Mouse (Mus musculus) erythroblast, embryonic 14.5 days (primary cell): ENCODE results near the gene Tmem200b. TPM values are rescaled to one million over a fixed set of nuclear protein-coding genes. Genes with fewer than 3 reads are reported as not detected.

ENCODE experiments used
- H3K27me3 ChIP-seq: 2 replicates; pipeline ENCODE4 v1.6.1; 2012; ENCODE audit warnings: inconsistent platforms; ENCODE audit not compliant: control insufficient read depth
- H3K36me3 ChIP-seq: 2 replicates; pipeline ENCODE4 v1.6.1; 2012; ENCODE audit warnings: mild to moderate bottlenecking, inconsistent platforms; ENCODE audit not compliant: control insufficient read depth
- H3K4me1 ChIP-seq: 2 replicates; pipeline ENCODE4 v1.6.1; 2012; ENCODE audit warnings: inconsistent platforms; ENCODE audit not compliant: control insufficient read depth
- H3K4me3 ChIP-seq: replicated peaks from 2 replicates; pipeline ENCODE3; 2012; ENCODE audit warnings: moderate library complexity, mild to moderate bottlenecking, inconsistent platforms
- H3K9me3 ChIP-seq: 2 replicates; pipeline ENCODE4 v1.6.1; 2012; ENCODE audit warnings: low read length, inconsistent platforms, mixed read lengths; ENCODE audit not compliant: control insufficient read depth
- GATA1 ChIP-seq: IDR thresholded peaks from 2 replicates; pipeline ENCODE4 v1.6.1; 2012; ENCODE audit warnings: low read length, inconsistent platforms, mixed read lengths
- TAL1 ChIP-seq: IDR thresholded peaks from 3 replicates; pipeline ENCODE4 v1.6.1; 2012; ENCODE audit warnings: low read length, inconsistent platforms, mixed read lengths
- polyA plus RNA-seq: library from polyadenylated mRNA; stranded (reverse); fragments of >175 nt; gene quantifications from 2 replicates; pipeline ENCODE4 v1.2.3, GENCODE M21; 2012

Tmem200b gene
- polyA plus RNA-seq, 1 experiment: not detected

GRCm38 (mm10) chr4:131924096-131924810 lies 2.7 kb downstream of the Tmem200b start:
- Histone ChIP-seq H3K27me3 (peaks cover 53% of the 10 kb centered on the region), H3K4me3 (no peak overlapping the region), H3K4me1 (peaks cover 24% of the 10 kb centered on the region), H3K36me3 (peaks cover 88% of the 10 kb centered on the region), H3K9me3 (peaks cover 17% of the 10 kb centered on the region)
- TF ChIP-seq GATA1: no peak
- TF ChIP-seq TAL1: no peak

- Histone ChIP-seq H3K27me3 (peaks cover 4% of the 10 kb centered on the region), H3K9me3 (no peaks in the 10 kb centered on the region), H3K4me1 (peaks cover 4% of the 10 kb centered on the region), H3K4me3 (no peak overlapping the region), H3K36me3 (peaks cover 100% of the 10 kb centered on the region)
- TF ChIP-seq GATA1 (no peak), TAL1 (no peak)
These were observed 7.6 kb downstream of the Tmem200b start for GRCm38 (mm10) chr4:131929146-131929545.

GRCm38 (mm10) chr4:131939459-131939858 lies 17.9 kb downstream of the Tmem200b start:
- H3K4me3 ChIP-seq: no peak overlapping the region
- H3K9me3 ChIP-seq: no peaks in the 10 kb centered on the region
- no peaks in the 10 kb centered on the region for H3K4me1 ChIP-seq
- H3K27me3 ChIP-seq: no peaks in the 10 kb centered on the region
- TF ChIP-seq GATA1 (no peak), TAL1 (no peak)
- H3K36me3 ChIP-seq: peaks cover 100% of the 10 kb centered on the region

- Histone ChIP-seq H3K9me3 (no peaks in the 10 kb centered on the region), H3K36me3 (peaks cover 100% of the 10 kb centered on the region), H3K4me1 (no peaks in the 10 kb centered on the region), H3K4me3 (no peak overlapping the region), H3K27me3 (no peaks in the 10 kb centered on the region)
- TF ChIP-seq GATA1 (no peak), TAL1 (no peak)
These were observed 19.3 kb downstream of the Tmem200b start for GRCm38 (mm10) chr4:131940846-131941245.

GRCm38 (mm10) chr4:131947848-131948247 lies 26.3 kb downstream of the Tmem200b start:
- Histone ChIP-seq H3K9me3 (no peaks in the 10 kb centered on the region), H3K4me3 (no peak overlapping the region), H3K4me1 (no peaks in the 10 kb centered on the region), H3K36me3 (peaks cover 100% of the 10 kb centered on the region), H3K27me3 (no peaks in the 10 kb centered on the region)
- TF ChIP-seq TAL1 (no peak), GATA1 (no peak)

- Histone ChIP-seq H3K4me3 (no peak overlapping the region), H3K9me3 (no peaks in the 10 kb centered on the region), H3K36me3 (peaks cover 100% of the 10 kb centered on the region), H3K4me1 (no peaks in the 10 kb centered on the region), H3K27me3 (no peaks in the 10 kb centered on the region)
- TF ChIP-seq TAL1 (no peak), GATA1 (no peak)
These were observed 28.3 kb downstream of the Tmem200b start for GRCm38 (mm10) chr4:131949903-131950302.

GRCm38 (mm10) chr4:131950657-131951056 lies 29.1 kb downstream of the Tmem200b start:
- H3K4me3 ChIP-seq: no peak overlapping the region
- no peaks in the 10 kb centered on the region for H3K4me1 ChIP-seq
- no peaks in the 10 kb centered on the region for H3K9me3 ChIP-seq
- H3K36me3 ChIP-seq: peaks cover 100% of the 10 kb centered on the region
- TF ChIP-seq GATA1 (no peak), TAL1 (no peak)
- H3K27me3 ChIP-seq: no peaks in the 10 kb centered on the region

- Histone ChIP-seq H3K27me3 (no peaks in the 10 kb centered on the region), H3K4me1 (no peaks in the 10 kb centered on the region), H3K36me3 (peaks cover 100% of the 10 kb centered on the region), H3K4me3 (no peak overlapping the region), H3K9me3 (no peaks in the 10 kb centered on the region)
- TF ChIP-seq TAL1: no peak
- no peak for TF ChIP-seq GATA1
These were observed 35.6 kb downstream of the Tmem200b start for GRCm38 (mm10) chr4:131957161-131957560.

GRCm38 (mm10) chr4:131968873-131969272 lies 47.3 kb downstream of the Tmem200b start:
- Histone ChIP-seq H3K36me3 (peaks cover 100% of the 10 kb centered on the region), H3K4me1 (no peaks in the 10 kb centered on the region), H3K27me3 (no peaks in the 10 kb centered on the region), H3K9me3 (no peaks in the 10 kb centered on the region), H3K4me3 (no peak overlapping the region)
- TF ChIP-seq TAL1 (no peak), GATA1 (no peak)

- Histone ChIP-seq H3K27me3 (no peaks in the 10 kb centered on the region), H3K36me3 (peaks cover 100% of the 10 kb centered on the region), H3K4me1 (no peaks in the 10 kb centered on the region), H3K9me3 (no peaks in the 10 kb centered on the region), H3K4me3 (no peak overlapping the region)
- TF ChIP-seq GATA1 (no peak), TAL1 (no peak)
These were observed 48.8 kb downstream of the Tmem200b start for GRCm38 (mm10) chr4:131970244-131970853.

Other genes with a start within 250 kb of the Tmem200b start
- gene Ptpru, start 83.5 kb upstream of the Tmem200b start, polyA plus RNA-seq: 0.50 and 0.55 TPM in 2 replicates
- gene Mecr, start 78.3 kb upstream of the Tmem200b start, polyA plus RNA-seq: 1.8 and 2.4 TPM in 2 replicates
- gene Srsf4, start 48.2 kb upstream of the Tmem200b start, polyA plus RNA-seq: 37.6 and 42.6 TPM in 2 replicates
- gene Gm10300, start 152.9 kb downstream of the Tmem200b start, polyA plus RNA-seq: 0.05 and 0.06 TPM in 2 replicates
- 120 and 121 TPM in 2 replicates for gene Epb41, start 153.6 kb downstream of the Tmem200b start, polyA plus RNA-seq
- not detected in 2 replicates for gene Oprd1, start 222.7 kb downstream of the Tmem200b start, polyA plus RNA-seq